Mouse (Mus musculus): ENCODE measurements around the gene Cnn1. TPM values are rescaled to one million over a fixed set of nuclear protein-coding genes. Genes with fewer than 3 reads are reported as not detected.

Gene Cnn1
- polyA plus RNA-seq, 1 experiment from 2014 or later: 0.66 TPM

GRCm38 (mm10) chr9:22157516-22158265, 58.7 kb downstream of the Cnn1 start:
- Histone ChIP-seq H3K4me2 (ENCODE audit: low read depth, low read length) (peak overlapping the region; percentile 64), H3K4me3 (ENCODE audit: low read depth, low read length) (peak overlapping the region; percentile 62), H3K27me3 (ENCODE audit: control insufficient read depth, insufficient read depth, low read length) (no peaks in the 10 kb centered on the region), H3K4me1 (ENCODE audit: control insufficient read depth, insufficient read depth, low read length) (peaks cover 9% of the 10 kb centered on the region), H3K27ac (ENCODE audit: low read depth, low read length) (peak overlapping the region; percentile 88), H3K9me3 (ENCODE audit: control insufficient read depth, low read length) (no peaks in the 10 kb centered on the region), H3K36me3 (ENCODE audit: control insufficient read depth, insufficient read depth, low read length) (no peaks in the 10 kb centered on the region; the same call in 1 of the 2 replicates), H3K9ac (replicated peaks; ENCODE audit: low read depth, low read length) (peak overlapping the region; percentile 84)
- WGBS: 64% methylated on average over 34 of the region's 34 CpGs
- ATAC-seq (ENCODE audit: low read depth): no peak

Small RNA genes lying within 50 kb of the gene (microRNA-seq; reads per million reads assigned to microRNA genes)
- not detected for gene Mir7084

Other genes starting within 250 kb of the Cnn1 start
- gene Dock6, start 246.6 kb upstream of the Cnn1 start, polyA plus RNA-seq (2014; fragmentation: Nextera tagmentation; extraction: Ambion mirVana): 8.2 and 13.8 TPM in 2 replicates
- gene Rab3d, start 181.0 kb upstream of the Cnn1 start, polyA plus RNA-seq (2014; fragmentation: Nextera tagmentation; extraction: Ambion mirVana): 12.0 and 21.4 TPM in 2 replicates
- 7.0 and 8.1 TPM in 2 replicates for gene Ccdc159, start 171.7 kb upstream of the Cnn1 start, polyA plus RNA-seq (2014; fragmentation: Nextera tagmentation; extraction: Ambion mirVana)
- gene Tmem205, start 171.7 kb upstream of the Cnn1 start, polyA plus RNA-seq (2014; fragmentation: Nextera tagmentation; extraction: Ambion mirVana): 48.6 and 49.6 TPM in 2 replicates
- gene Plppr2, start 162.2 kb upstream of the Cnn1 start, polyA plus RNA-seq (2014; fragmentation: Nextera tagmentation; extraction: Ambion mirVana): 83.5 and 89.6 TPM in 2 replicates
- 10.1 and 21.3 TPM in 2 replicates for gene Swsap1, start 143.5 kb upstream of the Cnn1 start, polyA plus RNA-seq (2014; fragmentation: Nextera tagmentation; extraction: Ambion mirVana)
- 0.67 and 2.0 TPM in 2 replicates for gene Epor, start 135.7 kb upstream of the Cnn1 start, polyA plus RNA-seq (2014; fragmentation: Nextera tagmentation; extraction: Ambion mirVana)
- gene Rgl3, start 109.8 kb upstream of the Cnn1 start, polyA plus RNA-seq (2014; fragmentation: Nextera tagmentation; extraction: Ambion mirVana): 1.8 TPM in 2 replicates
- gene Ccdc151, start 96.6 kb upstream of the Cnn1 start, polyA plus RNA-seq (2014; fragmentation: Nextera tagmentation; extraction: Ambion mirVana): 2.9 and 5.4 TPM in 2 replicates
- gene Prkcsh, start 96.4 kb upstream of the Cnn1 start, polyA plus RNA-seq (2014; fragmentation: Nextera tagmentation; extraction: Ambion mirVana): 74.1 and 77.5 TPM in 2 replicates
- 132 and 146 TPM in 2 replicates for gene Elavl3, start 47.2 kb upstream of the Cnn1 start, polyA plus RNA-seq (2014; fragmentation: Nextera tagmentation; extraction: Ambion mirVana)
- gene Gm49318, start 28.0 kb upstream of the Cnn1 start, polyA plus RNA-seq (2014; fragmentation: Nextera tagmentation; extraction: Ambion mirVana): not detected in 2 replicates
- gene Zfp653, start 27.8 kb upstream of the Cnn1 start, polyA plus RNA-seq (2014; fragmentation: Nextera tagmentation; extraction: Ambion mirVana): 13.5 and 14.2 TPM in 2 replicates
- 56.8 and 64.2 TPM in 2 replicates for gene Ecsit, start 13.8 kb upstream of the Cnn1 start, polyA plus RNA-seq (2014; fragmentation: Nextera tagmentation; extraction: Ambion mirVana)
- 177 and 196 TPM in 2 replicates for gene Elof1, start 18.0 kb downstream of the Cnn1 start, polyA plus RNA-seq (2014; fragmentation: Nextera tagmentation; extraction: Ambion mirVana)
- gene Acp5, start 36.5 kb downstream of the Cnn1 start, polyA plus RNA-seq (2014; fragmentation: Nextera tagmentation; extraction: Ambion mirVana): 0.26 and 0.40 TPM in 2 replicates
- 91.8 and 99.3 TPM in 2 replicates for gene Pigyl, start 57.6 kb downstream of the Cnn1 start, polyA plus RNA-seq (2014; fragmentation: Nextera tagmentation; extraction: Ambion mirVana)
- gene Zfp872, start 88.9 kb downstream of the Cnn1 start, polyA plus RNA-seq (2014; fragmentation: Nextera tagmentation; extraction: Ambion mirVana): 0.17 and 0.67 TPM in 2 replicates
- 10.7 and 12.0 TPM in 2 replicates for gene Zfp809, start 126.5 kb downstream of the Cnn1 start, polyA plus RNA-seq (2014; fragmentation: Nextera tagmentation; extraction: Ambion mirVana)
- 9.0 and 10.8 TPM in 2 replicates for gene Zfp599, start 160.7 kb downstream of the Cnn1 start, polyA plus RNA-seq (2014; fragmentation: Nextera tagmentation; extraction: Ambion mirVana)
- 37.7 and 42.8 TPM in 2 replicates for gene Zfp810, start 208.4 kb downstream of the Cnn1 start, polyA plus RNA-seq (2014; fragmentation: Nextera tagmentation; extraction: Ambion mirVana)

All from neural tube, embryonic 14.5 days (tissue).